Mouse (Mus musculus): ENCODE measurements around the gene Rab15.
"Not testable (repeated sequence)": the region's sequence is repeated elsewhere in the genome, so short reads cannot be mapped to it uniquely, and the experiment has no call there.

Gene Rab15

GRCm38 (mm10) chr12:76822651-76823041 is at the start of gene Rab15:
TSS of gene Rab15 (minus strand) at chr12:76822908.
- no peak for DNase-seq (ENCODE audit: low spot score in 2 of 2)

DNA sequence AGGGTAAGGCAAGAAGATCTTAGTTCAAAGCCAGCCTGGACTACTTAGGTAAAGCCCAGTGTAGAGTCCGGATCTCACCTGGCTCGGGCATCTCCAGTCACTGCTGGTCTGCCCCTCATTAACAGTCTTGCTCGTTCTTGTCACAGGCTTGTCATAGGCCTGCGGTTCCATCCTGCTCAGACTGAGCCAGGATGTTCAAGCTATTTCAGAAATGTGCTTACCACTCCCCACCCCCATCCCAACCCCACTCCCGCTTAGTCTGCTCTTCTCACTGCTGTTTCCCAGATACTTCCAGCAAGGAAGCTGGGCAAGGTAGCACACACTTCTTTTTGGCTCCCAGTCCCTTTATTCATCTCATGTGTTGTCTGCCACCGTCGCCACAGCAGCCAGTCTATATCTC is 46.9 kb upstream of the Rab15 start:
- no peak for DNase-seq (ENCODE audit: low spot score in 2 of 2)

GRCm38 (mm10) chr12:76868463-76869198 is 45.9 kb upstream of the Rab15 start:
- no peak for DNase-seq (ENCODE audit: low spot score in 2 of 2)

DNA sequence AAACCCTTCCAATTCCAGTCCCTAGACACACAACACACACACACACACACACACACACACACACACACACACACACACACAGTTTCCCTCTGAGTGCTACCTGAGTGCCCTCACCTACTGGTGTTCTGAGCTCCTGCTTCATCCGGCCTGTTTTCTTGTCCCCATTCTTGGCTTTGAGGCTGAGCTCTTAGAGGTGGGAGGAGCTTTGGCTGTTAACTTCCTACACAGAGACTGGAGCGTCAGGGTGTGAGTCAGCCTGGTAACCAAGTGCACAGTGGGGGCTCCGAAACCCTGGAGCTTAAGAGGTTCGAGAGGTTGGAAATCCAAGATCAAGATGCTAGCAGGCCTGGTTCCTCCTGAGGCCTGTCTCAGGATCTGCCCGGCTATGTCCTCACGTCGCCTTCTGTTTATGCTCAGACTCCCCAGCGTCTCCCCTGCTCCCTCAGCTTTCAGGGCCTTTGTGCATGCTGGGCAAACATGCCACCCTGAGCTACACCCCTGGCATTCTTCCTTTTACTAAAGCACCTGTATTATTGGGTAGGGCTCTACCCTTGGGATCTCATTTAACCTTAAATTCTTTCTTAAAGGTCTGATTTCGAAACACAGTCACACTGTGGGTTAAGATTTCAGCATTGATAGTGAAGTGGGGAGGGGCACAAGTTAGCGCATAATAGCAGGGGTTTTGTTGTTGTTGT is 45.0 kb upstream of the Rab15 start:
- DNase-seq (ENCODE audit: low spot score in 2 of 2), result peak; percentile 30 to 66

GRCm38 (mm10) chr12:76865266-76865665 is 42.6 kb upstream of the Rab15 start:
- no peak for DNase-seq (ENCODE audit: low spot score in 2 of 2)

DNA sequence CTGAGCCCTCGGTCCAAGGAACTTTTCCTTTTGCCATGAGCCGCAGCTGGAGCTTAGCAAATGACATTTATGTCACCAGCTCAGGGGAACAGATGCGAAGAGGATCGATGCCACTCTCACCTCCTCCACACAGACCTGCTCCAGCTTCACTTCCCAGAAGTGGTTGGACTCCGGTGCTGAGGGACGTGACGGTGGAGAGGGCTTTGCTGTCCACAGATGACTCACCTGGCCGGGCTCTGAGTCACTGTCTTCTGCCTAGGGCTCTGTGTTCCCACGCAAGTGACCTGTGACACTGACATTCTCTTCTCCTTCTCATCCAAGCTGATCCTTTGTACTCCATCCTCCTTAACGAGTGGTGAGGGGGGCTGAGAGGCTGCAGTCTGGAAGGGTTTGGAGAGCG is 40.9 kb upstream of the Rab15 start:
- peak; percentile 23 to 48 for DNase-seq (ENCODE audit: low spot score in 2 of 2)

- not testable (repeated sequence) for DNase-seq (ENCODE audit: low spot score in 2 of 2)
These were observed 36.1 kb upstream of the Rab15 start for GRCm38 (mm10) chr12:76858788-76859187.

GRCm38 (mm10) chr12:76857087-76857486 is 34.4 kb upstream of the Rab15 start:
- no peak for DNase-seq (ENCODE audit: low spot score in 2 of 2)

GRCm38 (mm10) chr12:76853378-76854142 is 30.9 kb upstream of the Rab15 start:
- DNase-seq (ENCODE audit: low spot score in 2 of 2), result no peak

- DNase-seq (ENCODE audit: low spot score in 2 of 2), result no peak
These were observed 29.7 kb upstream of the Rab15 start for GRCm38 (mm10) chr12:76852419-76852818.

DNA sequence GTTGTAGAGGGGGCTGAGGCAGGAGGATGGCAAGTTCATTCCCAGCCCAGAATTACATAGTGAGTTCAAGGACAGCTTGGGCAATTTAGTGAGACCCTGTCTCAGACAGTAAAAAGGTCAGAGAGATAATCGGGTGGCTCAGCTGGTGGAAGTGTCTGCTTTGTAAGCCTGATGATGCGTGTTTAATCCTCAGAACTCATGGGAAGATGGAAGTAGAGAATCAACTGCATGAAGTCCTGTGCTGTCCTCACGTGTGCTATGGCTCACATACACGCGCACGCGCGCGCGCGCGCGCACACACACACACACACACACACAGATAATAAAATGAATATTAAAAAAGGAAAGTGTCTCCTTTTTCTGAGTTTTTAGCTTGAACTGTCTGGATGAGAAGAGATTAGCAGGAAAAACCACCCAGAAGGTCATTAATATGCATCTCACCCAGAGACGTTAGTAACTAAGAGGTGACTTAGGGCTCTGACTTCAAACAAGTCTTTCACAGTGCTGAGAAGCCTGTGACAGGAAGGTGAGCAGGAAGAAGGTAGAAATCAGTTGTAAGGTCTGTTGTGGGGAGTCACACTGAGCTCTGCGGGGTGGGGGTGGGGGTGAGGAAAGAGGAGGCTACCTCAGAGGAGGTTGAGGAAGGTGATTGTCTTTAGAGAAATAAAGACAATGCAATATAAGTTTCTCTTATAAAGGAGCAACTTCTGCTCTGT is 21.8 kb upstream of the Rab15 start:
- DNase-seq (ENCODE audit: low spot score in 2 of 2), result no peak

DNA sequence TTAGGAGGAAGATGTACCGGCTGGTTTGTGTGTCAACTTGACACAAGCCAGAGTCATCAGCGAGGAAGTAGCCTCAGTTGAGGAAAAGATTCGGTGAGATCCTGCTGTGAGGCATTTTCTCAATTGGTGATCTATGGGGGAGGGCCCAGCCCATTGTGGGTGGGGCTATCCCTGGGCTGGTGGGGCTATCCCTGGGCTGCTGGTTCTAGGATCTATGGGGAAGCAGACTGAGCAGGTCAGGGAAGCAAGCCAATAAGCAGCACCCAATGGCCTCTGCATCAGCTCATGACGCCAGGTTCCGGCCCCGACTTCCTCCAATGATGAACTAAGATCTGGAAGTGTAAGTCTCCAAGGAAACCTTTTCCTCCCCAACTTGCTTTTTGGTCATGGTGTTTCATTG is 17.4 kb upstream of the Rab15 start:
- no peak for DNase-seq (ENCODE audit: low spot score in 2 of 2)

GRCm38 (mm10) chr12:76839298-76839697 is 16.6 kb upstream of the Rab15 start:
- DNase-seq (ENCODE audit: low spot score in 2 of 2), result no peak

- no peak for DNase-seq (ENCODE audit: low spot score in 2 of 2)
These were observed 15.3 kb upstream of the Rab15 start for GRCm38 (mm10) chr12:76837844-76838650.

DNA sequence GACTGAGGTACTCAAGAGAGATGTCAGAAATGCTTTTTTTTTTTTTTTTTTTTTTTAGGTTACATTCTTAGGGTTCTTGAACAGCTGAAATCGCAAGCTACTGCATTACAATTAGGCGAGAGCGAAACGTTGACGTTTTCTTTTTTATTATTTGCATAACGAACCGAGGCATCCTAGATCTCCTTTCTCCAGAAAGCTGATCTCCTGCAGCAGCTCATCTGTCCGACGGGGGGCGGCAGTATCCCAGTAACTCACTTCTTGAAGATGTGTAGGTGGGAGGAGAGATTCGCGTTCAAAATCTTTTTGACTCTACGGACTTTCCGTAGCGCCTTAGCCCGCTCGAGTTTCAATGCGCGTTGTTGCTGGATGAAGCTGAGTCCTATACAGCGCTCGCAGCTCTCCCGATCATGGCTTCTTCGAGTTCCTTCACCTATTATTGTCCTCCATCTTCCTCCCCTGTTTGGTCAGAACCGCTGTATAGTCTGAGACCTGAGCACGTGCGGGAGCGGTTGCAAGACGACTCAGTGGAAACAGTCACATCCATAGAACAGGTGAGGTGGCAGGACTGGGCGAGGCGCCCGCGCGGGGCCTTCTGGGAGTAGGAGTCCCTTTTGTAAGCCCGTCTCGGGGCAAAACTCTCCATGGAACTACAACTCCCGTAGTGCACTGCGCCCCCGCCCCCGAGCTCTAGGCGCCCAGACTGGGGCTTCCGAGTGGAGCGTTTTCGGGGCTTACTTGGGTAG is 14.6 kb upstream of the Rab15 start:
- peak; percentile 97 to 99 for DNase-seq (ENCODE audit: low spot score in 2 of 2)

GRCm38 (mm10) chr12:76832704-76833103 is 10.0 kb upstream of the Rab15 start:
- DNase-seq (ENCODE audit: low spot score in 2 of 2), result no peak

DNA sequence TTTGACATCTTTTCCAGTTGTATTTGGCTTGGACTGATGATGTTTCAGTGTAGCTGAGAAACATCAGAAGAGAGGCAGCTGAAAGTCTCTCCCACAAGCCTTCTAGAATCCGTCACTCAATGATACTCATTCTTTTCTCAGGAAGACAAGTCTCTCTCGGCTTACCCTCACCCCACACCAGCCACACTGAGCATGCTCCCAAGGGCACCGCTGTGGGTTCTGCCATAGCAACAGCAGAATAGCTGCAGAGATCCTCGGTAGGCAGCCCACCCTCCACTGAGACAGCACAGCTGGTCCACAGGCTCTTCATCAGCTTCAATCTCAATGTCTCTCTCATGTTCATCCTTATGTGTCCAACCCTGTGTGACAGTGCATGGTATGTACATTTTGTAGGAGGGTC is 2.6 kb upstream of the Rab15 start:
- DNase-seq (ENCODE audit: low spot score in 2 of 2), result no peak

GRCm38 (mm10) chr12:76822002-76822650 is 582 bp downstream of the Rab15 start:
- DNase-seq (ENCODE audit: low spot score in 2 of 2), result no peak

DNA sequence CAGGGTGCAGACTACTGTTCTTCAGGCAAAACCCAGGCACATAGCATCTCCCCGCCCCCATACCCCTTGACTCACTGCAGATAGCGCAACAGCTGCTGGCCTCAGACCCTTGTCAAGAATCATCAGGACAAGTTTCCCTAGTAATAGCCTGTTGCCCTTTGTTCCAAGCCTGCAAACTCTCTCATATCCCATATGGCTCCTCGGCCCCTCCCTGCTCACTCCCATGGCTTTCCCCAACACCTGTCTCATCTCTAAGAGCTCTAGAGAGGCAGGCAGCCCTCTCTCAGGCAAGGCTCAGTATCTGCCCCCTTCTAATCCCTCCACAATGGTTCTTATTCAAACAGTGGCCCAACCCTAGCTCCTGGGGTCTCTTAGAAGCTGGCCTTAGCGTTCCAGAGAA is 2.1 kb downstream of the Rab15 start:
- no peak for DNase-seq (ENCODE audit: low spot score in 2 of 2)

DNA sequence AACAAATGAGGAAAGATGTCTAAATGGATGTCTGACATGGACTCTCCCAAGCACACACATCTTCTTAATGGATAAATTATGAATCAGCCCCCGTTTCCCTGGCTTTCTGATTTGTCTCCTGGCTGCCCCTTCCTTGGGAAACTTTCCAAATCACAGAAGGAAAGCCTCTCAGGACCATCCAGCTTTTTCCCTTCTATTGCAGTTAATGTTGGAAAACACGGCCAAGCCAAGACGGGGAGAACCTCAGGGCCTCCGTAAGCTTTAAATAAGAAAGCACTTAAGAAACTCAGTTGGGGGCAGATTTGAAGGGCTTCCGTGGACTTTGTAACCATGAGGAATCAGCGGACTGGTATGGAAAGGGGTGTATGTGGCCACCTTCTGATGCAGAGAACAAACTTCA is 2.9 kb downstream of the Rab15 start:
- no peak for DNase-seq (ENCODE audit: low spot score in 2 of 2)

Measured in right cerebral cortex, postnatal 36 days (tissue).